Mouse (Mus musculus) frontal cortex, postnatal 36 days (tissue): ENCODE data around the gene Bod1.
A peak's percentile ranks its signal among the peaks of the same experiment; 100 is the strongest.

Experiments
- DNase-seq, 2 experiments: peaks; one replicate each; pipeline ENCODE4 v3.0.0; 2022; ENCODE audit warnings: low spot score in 2 of 2

The Bod1 gene

GRCm38 (mm10) chr11:31671354-31672169 is at the start of gene Bod1:
Bod1 (minus strand) TSS chr11:31671885.
- peak; percentile 93 to 98 for DNase-seq

GRCm38 (mm10) chr11:31719090-31719489 is 47.4 kb upstream of the Bod1 start:
- DNase-seq: no peak

- no peak for DNase-seq
Observed at GRCm38 (mm10) chr11:31717926-31718735, 46.4 kb upstream of the Bod1 start.

GRCm38 (mm10) chr11:31713641-31714121 is 42.0 kb upstream of the Bod1 start:
- peak; percentile 58 to 76 for DNase-seq

- peak in 1 of 2 experiments; percentile 35 for DNase-seq
Observed at GRCm38 (mm10) chr11:31713116-31713515, 41.4 kb upstream of the Bod1 start.

- DNase-seq: no peak
Observed at GRCm38 (mm10) chr11:31707771-31708170, 36.1 kb upstream of the Bod1 start.

- DNase-seq: peak in 1 of 2 experiments; percentile 80
Observed at GRCm38 (mm10) chr11:31703173-31703572, 31.5 kb upstream of the Bod1 start.

GRCm38 (mm10) chr11:31701901-31702300 is 30.2 kb upstream of the Bod1 start:
- no peak for DNase-seq

GRCm38 (mm10) chr11:31699502-31699901 is 27.8 kb upstream of the Bod1 start:
- no peak for DNase-seq

- DNase-seq: peak; percentile 70 to 90
Observed at GRCm38 (mm10) chr11:31694801-31695200, 23.1 kb upstream of the Bod1 start.

- DNase-seq: no peak
Observed at GRCm38 (mm10) chr11:31694109-31694508, 22.4 kb upstream of the Bod1 start.

- DNase-seq: no peak
Observed at GRCm38 (mm10) chr11:31693322-31693721, 21.6 kb upstream of the Bod1 start.

GRCm38 (mm10) chr11:31688956-31689355 is 17.3 kb upstream of the Bod1 start:
- DNase-seq: no peak

- DNase-seq: no peak
Observed at GRCm38 (mm10) chr11:31684913-31685567, 13.4 kb upstream of the Bod1 start.

GRCm38 (mm10) chr11:31684126-31684525 is 12.4 kb upstream of the Bod1 start:
- DNase-seq: peak in 1 of 2 experiments; percentile 79

GRCm38 (mm10) chr11:31679840-31680381 is 8.2 kb upstream of the Bod1 start:
- peak in 1 of 2 experiments; percentile 35 for DNase-seq

- no peak for DNase-seq
Observed at GRCm38 (mm10) chr11:31677309-31677708, 5.6 kb upstream of the Bod1 start.

- DNase-seq: no peak
Observed at GRCm38 (mm10) chr11:31676661-31677252, 5.1 kb upstream of the Bod1 start.

- DNase-seq: peak; percentile 40 to 75
Observed at GRCm38 (mm10) chr11:31675430-31675829, 3.7 kb upstream of the Bod1 start.

GRCm38 (mm10) chr11:31672170-31672563 is 482 bp upstream of the Bod1 start:
- no peak for DNase-seq

GRCm38 (mm10) chr11:31670468-31670921 is 1.2 kb downstream of the Bod1 start:
- no peak for DNase-seq
